Mouse (Mus musculus): Measurements from ENCODE around the gene Olfr550. TPM values are rescaled to one million over a fixed set of nuclear protein-coding genes. Genes with fewer than 3 reads are reported as not detected.

The Olfr550 gene
- total and polyA plus RNA-seq, 3 experiments = 0.11 TPM; not detected in 2

DNA sequence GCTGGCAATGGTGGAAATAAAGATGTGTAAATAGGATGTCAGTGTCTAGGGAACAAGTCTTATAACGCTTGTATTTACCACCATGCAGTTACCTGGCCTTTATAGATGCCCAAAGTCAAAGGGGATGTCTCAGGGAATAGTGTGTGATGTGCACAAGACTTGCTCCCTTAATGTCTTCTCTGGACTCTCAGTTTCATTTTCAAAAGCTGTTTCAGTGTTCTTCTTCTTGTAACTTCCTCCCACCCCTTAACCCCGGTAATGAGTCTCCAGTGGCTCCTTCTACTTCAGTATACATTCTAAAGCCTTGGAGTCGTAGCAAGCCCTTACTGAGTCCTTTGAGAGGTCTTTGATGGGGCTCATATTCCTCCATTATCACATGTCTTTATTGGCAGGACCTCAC lies 18.0 kb upstream of the Olfr550 start:
- peaks cover 12% of the 10 kb centered on the region; the same call in 1 of the 2 replicates for H3K27me3 ChIP-seq (ENCODE audit: insufficient read depth, low read length)
- ATAC-seq (ENCODE audit: extremely low read depth, insufficient number of reproducible peaks, low FRiP score, poor library complexity, severe bottlenecking) (no peak), DNase-seq (ENCODE audit: low spot score) (no peak)
- no peak overlapping the region for H3K4me3 ChIP-seq (ENCODE audit: low read depth, low read length)
- TF ChIP-seq GATA1 (IDR thresholded peaks at IDR 0.05; ENCODE audit: borderline replicate concordance, low read length) (no peak), GATA2 (IDR thresholded peaks at IDR 0.05; ENCODE audit: borderline replicate concordance, low read depth, low read length) (no peak), CTCF (IDR thresholded peaks at IDR 0.05; ENCODE audit: low read depth, low read length) (no peak)
- no peaks in the 10 kb centered on the region for H3K36me3 ChIP-seq (replicated peaks)
- H3K4me1 ChIP-seq (ENCODE audit: insufficient read depth, low read depth, low read length) = no peaks in the 10 kb centered on the region
- no peaks in the 10 kb centered on the region for H3K9me3 ChIP-seq (replicated peaks)

DNA sequence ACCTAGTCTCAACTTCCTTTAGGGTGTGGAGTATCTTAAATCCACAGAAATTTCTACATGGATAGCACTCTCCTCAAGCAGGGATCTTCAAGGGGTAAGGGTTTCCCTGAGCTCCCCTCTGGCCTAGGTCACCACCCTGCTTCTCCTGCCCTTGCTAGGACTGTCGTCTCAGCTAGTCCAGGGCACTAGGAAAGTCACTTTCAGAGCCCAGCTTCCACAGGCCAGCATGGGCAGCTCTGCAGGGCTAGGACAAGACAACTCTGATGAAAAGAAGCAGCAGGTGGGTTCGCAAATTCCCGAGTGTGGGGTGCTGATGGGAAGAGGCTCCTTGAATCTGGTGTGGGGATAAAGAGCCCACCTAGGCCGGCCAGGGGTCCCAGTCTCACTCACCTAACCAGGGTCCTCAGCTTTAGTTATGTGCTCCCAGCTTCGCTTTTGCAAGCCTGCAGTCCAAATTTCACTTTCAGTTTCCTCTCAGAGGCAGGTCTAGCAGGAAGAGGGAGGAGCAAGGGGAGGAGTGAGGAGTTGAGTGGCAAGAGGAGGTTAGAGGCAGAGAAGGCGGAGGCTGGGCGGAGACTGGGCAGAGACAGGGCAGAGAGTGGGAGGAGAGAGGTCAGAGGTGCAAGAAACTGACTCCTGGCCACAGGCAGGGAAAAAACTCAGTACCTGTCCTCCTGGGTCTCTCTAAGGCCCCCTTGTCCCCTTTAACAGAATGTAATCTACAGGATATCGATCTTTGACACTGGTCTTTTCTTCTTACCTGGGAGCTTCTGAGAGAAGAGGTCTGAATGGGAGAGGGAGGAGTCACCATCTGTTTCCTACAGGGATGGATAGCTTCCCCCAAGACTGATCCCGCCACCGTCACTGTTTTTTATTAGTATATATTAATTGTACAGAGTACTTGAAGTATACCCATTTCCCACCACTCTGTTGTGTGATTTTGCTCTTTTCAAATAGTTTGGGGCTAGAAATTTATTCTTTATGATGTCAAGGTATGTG lies 5.9 kb upstream of the Olfr550 start, which contains the start of gene Trim21:
Gene Trim21, minus strand, starts transcription at position 488 of the 999 bp plus-strand sequence.
- no peaks in the 10 kb centered on the region for H3K9me3 ChIP-seq (replicated peaks)
- peak; percentile 100 for ATAC-seq (ENCODE audit: extremely low read depth, insufficient number of reproducible peaks, low FRiP score, poor library complexity, severe bottlenecking)
- TF ChIP-seq TAL1 (conservative IDR thresholded peaks at IDR 0.05; ENCODE audit: low read depth, low read length) (no peak), GATA2 (IDR thresholded peaks at IDR 0.05; ENCODE audit: borderline replicate concordance, low read depth, low read length) (no peak), POLR2AphosphoS5 (IDR thresholded peaks at IDR 0.05; ENCODE audit: insufficient replicate concordance, low read depth, low read length) (no peak)
- peak within 1 kb of the TSS; percentile 76 for H3K4me3 ChIP-seq (ENCODE audit: low read depth, low read length)
- H3K4me1 ChIP-seq (ENCODE audit: insufficient read depth, low read depth, low read length) = peaks cover 18% of the 10 kb centered on the region
- peak; percentile 87 for DNase-seq (ENCODE audit: low spot score)
- peaks cover 38% of the 10 kb centered on the region for H3K36me3 ChIP-seq (replicated peaks)
- no peaks in the 10 kb centered on the region; the same call in 1 of the 2 replicates for H3K27me3 ChIP-seq (ENCODE audit: insufficient read depth, low read length)

DNA sequence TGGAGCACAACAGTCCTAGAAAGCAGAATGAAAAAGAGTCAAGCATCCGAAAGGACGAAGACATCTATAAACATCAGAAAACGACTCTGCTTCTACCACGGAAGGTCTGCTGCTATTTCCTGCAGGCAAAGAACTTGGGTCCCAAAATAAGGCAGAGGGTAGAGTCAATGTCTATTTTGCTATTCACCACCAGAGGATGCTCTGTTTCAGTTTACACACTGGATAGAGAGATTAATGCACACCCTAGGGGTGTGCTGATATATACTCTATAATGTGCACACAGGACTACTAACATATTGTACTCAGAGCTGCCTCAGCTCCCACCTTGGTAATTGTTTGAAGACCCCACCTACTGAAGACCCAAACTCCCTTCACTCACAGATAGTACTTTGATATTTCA lies 5.0 kb upstream of the Olfr550 start:
- DNase-seq (ENCODE audit: low spot score) (no peak), ATAC-seq (ENCODE audit: extremely low read depth, insufficient number of reproducible peaks, low FRiP score, poor library complexity, severe bottlenecking) (no peak)
- peaks cover 28% of the 10 kb centered on the region for H3K36me3 ChIP-seq (replicated peaks)
- H3K27me3 ChIP-seq (ENCODE audit: insufficient read depth, low read length) = peaks cover 3% of the 10 kb centered on the region; the same call in 1 of the 2 replicates
- H3K4me1 ChIP-seq (ENCODE audit: insufficient read depth, low read depth, low read length) = peaks cover 18% of the 10 kb centered on the region
- no peaks in the 10 kb centered on the region for H3K9me3 ChIP-seq (replicated peaks)
- no peak for TF ChIP-seq CTCF (IDR thresholded peaks at IDR 0.05; ENCODE audit: low read depth, low read length)
- TF ChIP-seq POLR2AphosphoS5 (IDR thresholded peaks at IDR 0.05; ENCODE audit: insufficient replicate concordance, low read depth, low read length) = no peak
- no peak for TF ChIP-seq TAL1 (conservative IDR thresholded peaks at IDR 0.05; ENCODE audit: low read depth, low read length)
- no peak for TF ChIP-seq GATA2 (IDR thresholded peaks at IDR 0.05; ENCODE audit: borderline replicate concordance, low read depth, low read length)
- no peak for TF ChIP-seq GATA1 (IDR thresholded peaks at IDR 0.05; ENCODE audit: borderline replicate concordance, low read length)
- H3K4me3 ChIP-seq (ENCODE audit: low read depth, low read length) = no peak overlapping the region

DNA sequence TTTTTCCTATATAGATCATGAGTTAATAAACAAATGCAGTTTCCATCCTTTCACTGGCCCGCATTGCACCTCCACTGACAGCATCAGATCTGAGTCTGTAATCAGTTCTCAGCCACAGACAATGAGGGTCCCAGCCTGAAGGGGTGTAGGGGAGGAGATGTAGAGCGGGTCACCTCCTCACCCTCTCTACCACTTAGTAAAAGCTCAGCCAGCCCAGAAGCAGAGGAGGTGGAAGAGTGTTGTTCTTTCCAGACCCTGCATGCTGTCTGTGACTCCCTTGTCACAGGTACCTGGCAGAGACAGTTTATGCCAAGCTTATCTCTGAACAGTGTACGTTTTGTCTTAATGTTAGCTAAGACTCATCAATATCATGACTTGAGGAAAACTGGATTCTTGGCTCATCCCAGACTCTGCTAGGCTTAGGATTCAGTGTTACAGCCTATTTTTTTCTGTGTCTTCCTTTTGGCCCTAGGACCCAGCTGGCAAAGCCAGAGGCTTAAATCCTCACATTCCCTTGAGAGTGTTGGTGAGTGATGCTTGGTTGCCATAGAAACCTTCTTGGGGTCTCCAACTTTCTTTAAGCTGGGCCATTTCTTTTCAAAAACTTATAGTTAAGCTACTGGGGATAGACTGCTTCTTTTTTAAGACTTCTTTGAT lies 2.1 kb downstream of the Olfr550 start:
- ATAC-seq (ENCODE audit: extremely low read depth, insufficient number of reproducible peaks, low FRiP score, poor library complexity, severe bottlenecking) (no peak), DNase-seq (ENCODE audit: low spot score) (no peak)
- H3K4me3 ChIP-seq (ENCODE audit: low read depth, low read length) = no peak overlapping the region
- no peaks in the 10 kb centered on the region for H3K4me1 ChIP-seq (ENCODE audit: insufficient read depth, low read depth, low read length)
- no peaks in the 10 kb centered on the region for H3K36me3 ChIP-seq (replicated peaks)
- H3K27me3 ChIP-seq (ENCODE audit: insufficient read depth, low read length) = peaks cover 9% of the 10 kb centered on the region
- TF ChIP-seq GATA2 (IDR thresholded peaks at IDR 0.05; ENCODE audit: borderline replicate concordance, low read depth, low read length) (no peak), POLR2AphosphoS5 (IDR thresholded peaks at IDR 0.05; ENCODE audit: insufficient replicate concordance, low read depth, low read length) (no peak), TAL1 (conservative IDR thresholded peaks at IDR 0.05; ENCODE audit: low read depth, low read length) (no peak), CTCF (IDR thresholded peaks at IDR 0.05; ENCODE audit: low read depth, low read length) (no peak), GATA1 (IDR thresholded peaks at IDR 0.05; ENCODE audit: borderline replicate concordance, low read length) (no peak)
- no peaks in the 10 kb centered on the region for H3K9me3 ChIP-seq (replicated peaks)

DNA sequence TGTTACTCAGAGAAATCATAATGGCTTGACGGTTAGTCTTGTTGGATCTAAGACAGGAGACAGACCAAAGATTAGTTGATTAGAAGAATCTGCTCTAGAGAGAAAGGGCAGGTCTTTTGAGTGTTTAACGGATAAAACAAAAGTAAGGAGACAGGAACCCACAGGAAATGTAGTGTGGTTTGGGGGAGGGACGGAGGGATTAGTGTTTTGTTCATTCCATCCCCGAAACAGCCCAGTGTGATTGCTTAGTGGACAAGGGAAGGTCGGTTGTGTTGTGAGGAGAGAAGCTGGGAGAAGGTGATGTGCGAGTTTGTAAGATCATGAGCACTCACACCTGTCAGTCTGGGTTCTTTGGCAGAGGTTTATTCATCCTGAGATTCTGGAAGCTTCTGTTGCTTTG lies 4.8 kb downstream of the Olfr550 start:
- DNase-seq (ENCODE audit: low spot score) = no peak
- Histone ChIP-seq H3K27me3 (ENCODE audit: insufficient read depth, low read length) (peaks cover 12% of the 10 kb centered on the region), H3K4me1 (ENCODE audit: insufficient read depth, low read depth, low read length) (no peaks in the 10 kb centered on the region), H3K4me3 (ENCODE audit: low read depth, low read length) (no peak overlapping the region), H3K9me3 (replicated peaks) (no peaks in the 10 kb centered on the region), H3K36me3 (replicated peaks) (no peaks in the 10 kb centered on the region)
- ATAC-seq (ENCODE audit: extremely low read depth, insufficient number of reproducible peaks, low FRiP score, poor library complexity, severe bottlenecking) = no peak
- TF ChIP-seq TAL1 (conservative IDR thresholded peaks at IDR 0.05; ENCODE audit: low read depth, low read length) (no peak), POLR2AphosphoS5 (IDR thresholded peaks at IDR 0.05; ENCODE audit: insufficient replicate concordance, low read depth, low read length) (no peak), CTCF (IDR thresholded peaks at IDR 0.05; ENCODE audit: low read depth, low read length) (no peak), GATA2 (IDR thresholded peaks at IDR 0.05; ENCODE audit: borderline replicate concordance, low read depth, low read length) (no peak), GATA1 (IDR thresholded peaks at IDR 0.05; ENCODE audit: borderline replicate concordance, low read length) (no peak)

DNA sequence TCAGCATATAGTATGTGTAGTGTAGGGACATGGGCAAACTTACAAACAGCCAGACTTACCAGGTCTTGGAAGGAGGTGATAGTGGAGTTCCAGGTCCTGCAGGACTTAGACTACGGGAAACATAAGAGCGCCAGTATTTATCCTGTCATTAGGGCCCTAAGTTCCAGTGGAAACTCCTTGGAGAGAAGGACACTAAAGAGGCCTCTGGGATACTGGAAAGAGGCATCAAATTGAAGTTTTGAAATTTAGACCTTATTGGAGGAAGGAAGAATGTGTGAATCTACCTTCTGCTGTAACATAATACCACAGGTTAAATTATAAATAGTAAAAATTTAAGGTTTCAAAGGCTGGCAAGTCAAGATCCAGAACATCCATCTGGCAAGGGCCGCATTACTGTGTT lies 20.5 kb downstream of the Olfr550 start, which contains the start of gene Olfr551:
Gene Olfr551, minus strand, starts transcription at position 101 of the 400 bp plus-strand sequence.
- Histone ChIP-seq H3K27me3 (ENCODE audit: insufficient read depth, low read length) (no peaks in the 10 kb centered on the region), H3K36me3 (replicated peaks) (no peaks in the 10 kb centered on the region), H3K4me3 (ENCODE audit: low read depth, low read length) (no peak within 1 kb of the TSS), H3K4me1 (ENCODE audit: insufficient read depth, low read depth, low read length) (no peaks in the 10 kb centered on the region), H3K9me3 (replicated peaks) (no peaks in the 10 kb centered on the region)
- DNase-seq (ENCODE audit: low spot score) (no peak), ATAC-seq (ENCODE audit: extremely low read depth, insufficient number of reproducible peaks, low FRiP score, poor library complexity, severe bottlenecking) (no peak)
- TF ChIP-seq POLR2AphosphoS5 (IDR thresholded peaks at IDR 0.05; ENCODE audit: insufficient replicate concordance, low read depth, low read length) (no peak), TAL1 (conservative IDR thresholded peaks at IDR 0.05; ENCODE audit: low read depth, low read length) (no peak), CTCF (IDR thresholded peaks at IDR 0.05; ENCODE audit: low read depth, low read length) (no peak), GATA1 (IDR thresholded peaks at IDR 0.05; ENCODE audit: borderline replicate concordance, low read length) (no peak)

All from G1E (cell line).